8 mouse cellular contexts compared by ENCODE assay signal in the genomic region with DNA sequence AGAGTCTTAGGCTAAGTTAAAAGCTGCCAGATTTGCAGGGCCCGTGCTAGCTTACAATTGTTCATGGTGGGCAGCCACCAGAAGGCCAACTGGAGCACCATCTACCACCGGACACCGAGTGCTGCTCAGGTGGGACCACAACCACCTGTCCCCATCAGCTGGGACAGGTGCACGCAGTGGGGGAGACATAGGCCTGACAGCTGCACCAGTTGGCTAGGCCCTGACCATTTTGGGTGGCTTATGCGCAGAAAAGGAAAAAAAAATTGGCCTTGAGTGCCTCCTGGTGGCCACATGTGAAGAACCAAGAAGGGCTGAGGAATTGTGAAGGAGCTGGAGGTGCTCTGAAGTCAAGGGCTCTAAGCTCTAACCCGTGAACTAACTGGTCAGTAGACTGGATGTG. TPM values are rescaled to one million over a fixed set of nuclear protein-coding genes. Genes with fewer than 3 reads are reported as not detected.
DNase-seq lines count a peak whose midpoint lies in the region; ATAC-seq and TF ChIP-seq lines count a peak whose summit lies in the region.

No protein-coding gene starts in this region.

- H3K9ac ChIP-seq in lung, postnatal 0 days (replicated peaks; ENCODE audit: low read depth) = no peak overlapping the region
- H3K9ac ChIP-seq in neural tube, embryonic 15.5 days (replicated peaks) = no peak overlapping the region

- peak; percentile 50 for ATAC-seq in activated CD4-positive, CD25-positive, alpha-beta regulatory T cell, adult 4 months
- ATAC-seq in lung, postnatal 0 days = peak; percentile 11; the same call in 1 of the 2 replicates
- ATAC-seq in neural tube, embryonic 15.5 days (ENCODE audit: low FRiP score) = no peak

- H3K36me3 ChIP-seq in lung, postnatal 0 days (ENCODE audit: insufficient read depth, low read length) = no peaks in the 10 kb centered on the region
- H3K36me3 ChIP-seq in neural tube, embryonic 15.5 days = no peaks in the 10 kb centered on the region

- H3K9me3 ChIP-seq in lung, postnatal 0 days (ENCODE audit: low read length) = no peaks in the 10 kb centered on the region
- no peaks in the 10 kb centered on the region for H3K9me3 ChIP-seq in neural tube, embryonic 15.5 days (replicated peaks)

- H3K4me1 ChIP-seq in lung, postnatal 0 days (ENCODE audit: insufficient read depth, low read depth, low read length) = peaks cover 20% of the 10 kb centered on the region
- H3K4me1 ChIP-seq in neural tube, embryonic 15.5 days = peaks cover 53% of the 10 kb centered on the region

- H3K27me3 ChIP-seq in lung, postnatal 0 days (replicated peaks; ENCODE audit: insufficient read depth, low read length) = no peaks in the 10 kb centered on the region
- no peaks in the 10 kb centered on the region for H3K27me3 ChIP-seq in neural tube, embryonic 15.5 days (replicated peaks)

- H3K4me2 ChIP-seq in lung, postnatal 0 days (replicated peaks; ENCODE audit: low read depth, low read length) = no peak overlapping the region
- no peak overlapping the region for H3K4me2 ChIP-seq in neural tube, embryonic 15.5 days

- WGBS in lung, postnatal 0 days = 25% methylated on average over 6 of the region's 6 CpGs
- 22% methylated on average over 6 of the region's 6 CpGs for WGBS in neural tube, embryonic 15.5 days

- TF ChIP-seq EP300 in lung, postnatal 0 days (IDR thresholded peaks at IDR 0.05) = no peak

- DNase-seq in adrenal gland, adult (ENCODE audit: inconsistent age in 2 of 2, low spot score in 1 of 2) = peak; percentile 76 to 91
- DNase-seq in adrenal gland, adult 8-10 months = no peak
- DNase-seq in embryo, embryonic 11 days = peak; percentile 87
- peak; percentile 84 for DNase-seq in heart, adult 8-10 months (ENCODE audit: low spot score)
- DNase-seq in kidney, adult 9 months = peak; percentile 77
- peak; percentile 88 for DNase-seq in lung, postnatal 0 days (ENCODE audit: low spot score)

- no peak overlapping the region for H3K4me3 ChIP-seq in lung, postnatal 0 days (ENCODE audit: low read depth, low read length)
- no peak overlapping the region for H3K4me3 ChIP-seq in neural tube, embryonic 15.5 days (replicated peaks)

- H3K27ac ChIP-seq in lung, postnatal 0 days (ENCODE audit: low read length) = no peak overlapping the region
- peak overlapping the region; percentile 90 for H3K27ac ChIP-seq in neural tube, embryonic 15.5 days (replicated peaks)

- peak; percentile 89 for TF ChIP-seq CTCF in lung, postnatal 0 days (IDR thresholded peaks at IDR 0.05)

RNA-seq across cellular contexts. Expression of gene Bag5, which starts 16.8 kb away (rescaled TPM):
- 10 to 100 TPM; 39.2 to 41.7 (median 40.0) TPM for total RNA-seq in adrenal gland, adult 8-10 months (2022)
- 10 to 100 TPM; 30.2 to 32.4 TPM for polyA plus RNA-seq in activated CD4-positive, CD25-positive, alpha-beta regulatory T cell, adult 4 months (2017; shearing (Covaris generic))
- total RNA-seq in heart, adult 8-10 months (2022) = 10 to 100 TPM; 18.9 to 20.1 (median 19.6) TPM
- polyA plus RNA-seq in lung, postnatal 0 days (2015; fragmentation: Nextera tagmentation; extraction: Ambion mirVana) = 48.9 and 52.5 TPM in 2 replicates
- 61.5 and 65.2 TPM in 2 replicates for polyA plus RNA-seq in neural tube, embryonic 15.5 days (2015; fragmentation: Nextera tagmentation; extraction: Ambion mirVana)

RNA-seq across cellular contexts. Expression of gene Apopt1, which starts 16.8 kb away (rescaled TPM):
- 10 to 100 TPM; 65.7 to 82.3 (median 74.3) TPM for total RNA-seq in adrenal gland, adult 8-10 months (2022)
- 10 to 100 TPM; 72.7 to 78.9 TPM for polyA plus RNA-seq in activated CD4-positive, CD25-positive, alpha-beta regulatory T cell, adult 4 months (2017; shearing (Covaris generic))
- total RNA-seq in heart, adult 8-10 months (2022) = 10 to 100 TPM; 33.7 to 37.7 (median 35.0) TPM
- 42.3 and 43.1 TPM in 2 replicates for polyA plus RNA-seq in lung, postnatal 0 days (2015; fragmentation: Nextera tagmentation; extraction: Ambion mirVana)
- 58.5 and 58.8 TPM in 2 replicates for polyA plus RNA-seq in neural tube, embryonic 15.5 days (2015; fragmentation: Nextera tagmentation; extraction: Ambion mirVana)

RNA-seq across cellular contexts. Expression of gene Trmt61a, which starts 18.3 kb away (rescaled TPM):
- 10 to 100 TPM; 12.8 to 16.6 (median 16.0) TPM for total RNA-seq in adrenal gland, adult 8-10 months (2022)
- 1 to 10 TPM; 2.7 to 4.3 TPM for polyA plus RNA-seq in activated CD4-positive, CD25-positive, alpha-beta regulatory T cell, adult 4 months (2017; shearing (Covaris generic))
- 1 to 10 TPM; 4.0 to 5.9 (median 4.9) TPM for total RNA-seq in heart, adult 8-10 months (2022)
- polyA plus RNA-seq in lung, postnatal 0 days (2015; fragmentation: Nextera tagmentation; extraction: Ambion mirVana) = 4.3 and 4.5 TPM in 2 replicates
- 9.6 and 10.8 TPM in 2 replicates for polyA plus RNA-seq in neural tube, embryonic 15.5 days (2015; fragmentation: Nextera tagmentation; extraction: Ambion mirVana)

RNA-seq across cellular contexts. Expression of gene Ckb, which starts 24.1 kb away (rescaled TPM):
- total RNA-seq in adrenal gland, adult 8-10 months (2022) = 100 to 1,000 TPM in 1 of 4 experiments, 10 to 100 TPM in 3; 50.3 to 118 (median 79.5) TPM
- 10 to 100 TPM; 21.3 to 26.2 TPM for polyA plus RNA-seq in activated CD4-positive, CD25-positive, alpha-beta regulatory T cell, adult 4 months (2017; shearing (Covaris generic))
- 10 to 100 TPM; 57.4 to 70.8 (median 63.8) TPM for total RNA-seq in heart, adult 8-10 months (2022)
- polyA plus RNA-seq in lung, postnatal 0 days (2015; fragmentation: Nextera tagmentation; extraction: Ambion mirVana) = 153 TPM in 2 replicates
- polyA plus RNA-seq in neural tube, embryonic 15.5 days (2015; fragmentation: Nextera tagmentation; extraction: Ambion mirVana) = 1,500 and 1,731 TPM in 2 replicates
